Mouse (Mus musculus): Measurements from ENCODE around the gene Vamp1.

- TF ChIP-seq POLR2A (IDR thresholded peaks at IDR 0.05; ENCODE audit: insufficient read length, low read depth): no peak
- no peak for TF ChIP-seq TCF3 (IDR thresholded peaks at IDR 0.05; ENCODE audit: insufficient read length, low read depth)
Measured at GRCm38 (mm10) chr6:125274841-125275563, 59.7 kb downstream of the Vamp1 start.
